Mouse (Mus musculus): Measurements from ENCODE around the gene Ccl2. TPM values are rescaled to one million over a fixed set of nuclear protein-coding genes. Genes with fewer than 3 reads are reported as not detected.

Gene Ccl2
- total RNA-seq, 2 experiments from 2014 or later, result 1.2 to 1.3 TPM

GRCm38 (mm10) chr11:82034446-82034845 lies 925 bp upstream of the Ccl2 start:
- no peak for DNase-seq

GRCm38 (mm10) chr11:82035857-82036256 lies 486 bp downstream of the Ccl2 start:
- no peak for DNase-seq

GRCm38 (mm10) chr11:82038535-82038934 lies 3.2 kb downstream of the Ccl2 start, which contains the start of gene Gm17268:
Gm17268 (minus strand) TSS chr11:82038562.
- DNase-seq, result no peak

GRCm38 (mm10) chr11:82039132-82039660 lies 3.8 kb downstream of the Ccl2 start:
- DNase-seq, result no peak

- no peak for DNase-seq
Observed at GRCm38 (mm10) chr11:82041671-82042080, 6.3 kb downstream of the Ccl2 start.

GRCm38 (mm10) chr11:82045471-82045870 lies 10.1 kb downstream of the Ccl2 start, which contains the start of gene Ccl7:
Ccl7 (plus strand) TSS chr11:82045712.
- DNase-seq, result peak; percentile 61 to 65

GRCm38 (mm10) chr11:82047746-82048415 lies 12.5 kb downstream of the Ccl2 start:
- peak; percentile 29 to 43 for DNase-seq

- no peak for DNase-seq
Observed at GRCm38 (mm10) chr11:82053849-82054248, 18.5 kb downstream of the Ccl2 start.

- no peak for DNase-seq
Observed at GRCm38 (mm10) chr11:82057646-82058045, 22.3 kb downstream of the Ccl2 start, which contains the start of gene Ccl11. Ccl11 (plus strand) TSS chr11:82057823.

GRCm38 (mm10) chr11:82062226-82062625 lies 26.9 kb downstream of the Ccl2 start:
- no peak for DNase-seq

- no peak for DNase-seq
Observed at GRCm38 (mm10) chr11:82063454-82063853, 28.1 kb downstream of the Ccl2 start.

- DNase-seq, result no peak
Observed at GRCm38 (mm10) chr11:82066953-82067571, 31.7 kb downstream of the Ccl2 start.

GRCm38 (mm10) chr11:82071076-82071475 lies 35.7 kb downstream of the Ccl2 start:
- no peak for DNase-seq

- DNase-seq, result no peak
Observed at GRCm38 (mm10) chr11:82072374-82072773, 37.0 kb downstream of the Ccl2 start.

GRCm38 (mm10) chr11:82072984-82073383 lies 37.6 kb downstream of the Ccl2 start:
- DNase-seq, result no peak

GRCm38 (mm10) chr11:82073686-82074085 lies 38.3 kb downstream of the Ccl2 start:
- no peak for DNase-seq

- DNase-seq, result no peak
Observed at GRCm38 (mm10) chr11:82077031-82077430, 41.7 kb downstream of the Ccl2 start.

- no peak for DNase-seq
Observed at GRCm38 (mm10) chr11:82078136-82078730, 42.9 kb downstream of the Ccl2 start.

- no peak for DNase-seq
Observed at GRCm38 (mm10) chr11:82080865-82081264, 45.5 kb downstream of the Ccl2 start.

GRCm38 (mm10) chr11:82084360-82084759 lies 49.0 kb downstream of the Ccl2 start:
- DNase-seq, result no peak
